Mouse (Mus musculus): ENCODE data around the gene Esd.
A peak's percentile ranks its signal among the peaks of the same experiment; 100 is the strongest.

Gene Esd

DNA sequence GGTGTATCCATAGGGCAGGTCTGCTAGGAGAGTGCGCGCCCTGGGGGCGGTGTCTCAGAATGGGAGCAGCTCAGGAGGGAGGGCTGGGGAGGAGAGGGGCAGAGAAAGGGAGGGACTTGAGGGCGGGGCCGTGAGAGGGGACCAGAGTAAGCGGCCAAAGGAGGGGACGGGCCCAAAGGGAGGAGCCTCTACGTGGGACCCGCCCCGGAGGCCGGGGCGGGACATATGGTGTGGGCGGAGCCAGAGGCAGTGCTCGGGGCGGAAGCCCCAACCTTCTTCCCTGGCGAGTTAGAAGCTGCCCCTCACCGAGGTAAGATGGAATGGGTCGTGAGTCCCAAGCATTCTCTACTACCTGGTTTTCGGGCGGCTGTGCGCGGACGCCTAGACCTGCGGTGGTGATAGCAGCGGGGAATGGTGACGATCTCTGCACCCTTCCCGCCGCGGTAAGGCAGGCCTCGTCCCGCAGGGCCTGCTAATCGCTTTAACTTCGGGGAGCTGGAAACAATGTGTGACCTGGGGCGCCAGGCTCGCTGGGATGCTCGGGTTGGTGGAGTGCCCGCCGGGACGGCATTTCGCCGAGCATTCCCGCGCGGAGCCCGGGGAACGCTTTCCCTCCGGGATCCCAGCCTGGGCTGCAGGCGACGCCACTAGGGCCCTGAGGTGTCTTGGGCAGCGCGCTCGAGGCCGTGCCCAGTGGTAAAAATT lies at the start of gene Esd:
Esd (plus strand) TSS at position 219 of the 705 bp plus-strand sequence.
- DNase-seq (ENCODE audit: low spot score in 2 of 2), result peak; percentile 93 to 94

GRCm38 (mm10) chr14:74684298-74684978 lies 47.7 kb upstream of the Esd start:
- DNase-seq (ENCODE audit: low spot score in 2 of 2), result no peak

DNA sequence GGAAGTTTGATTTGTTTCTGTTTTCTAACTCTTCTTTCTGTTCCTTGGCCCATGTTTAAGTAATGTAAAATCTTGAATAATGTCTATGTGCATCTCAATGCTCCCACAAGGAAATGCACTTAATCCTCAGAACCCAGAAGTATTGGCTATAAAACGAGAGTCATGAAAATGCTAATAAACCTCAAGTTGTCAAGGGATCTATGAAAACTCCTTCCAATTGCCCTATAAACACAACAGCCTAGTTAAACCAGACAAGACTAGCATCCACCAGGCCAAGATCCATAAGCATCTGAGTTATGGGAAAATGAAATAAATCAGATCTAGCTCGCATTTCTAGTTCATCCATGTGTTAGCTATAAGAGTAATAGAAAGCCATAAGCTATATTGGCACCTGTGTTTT lies 40.1 kb upstream of the Esd start:
- DNase-seq (ENCODE audit: low spot score in 2 of 2), result no peak

DNA sequence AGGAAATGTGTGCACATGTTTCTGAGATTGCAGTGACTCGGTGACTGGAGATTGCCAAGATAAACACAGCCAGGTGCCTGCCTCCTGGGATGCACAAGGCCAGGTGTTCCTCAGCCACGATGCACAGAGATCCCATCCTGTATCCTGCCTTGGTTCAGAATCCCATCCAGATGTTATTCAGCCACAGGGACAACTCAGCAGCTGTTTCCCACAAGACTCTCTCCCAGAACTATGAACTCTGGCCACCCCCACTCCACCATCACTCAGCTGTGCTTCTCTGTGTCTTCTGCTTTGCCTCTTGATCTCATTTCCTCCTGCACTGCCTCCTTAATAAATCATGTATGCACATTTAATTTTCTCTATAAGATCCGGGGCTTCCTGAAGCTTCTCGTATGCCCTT lies 35.3 kb upstream of the Esd start:
- DNase-seq (ENCODE audit: low spot score in 2 of 2), result no peak

GRCm38 (mm10) chr14:74697432-74697831 lies 34.7 kb upstream of the Esd start:
- no peak for DNase-seq (ENCODE audit: low spot score in 2 of 2)

- DNase-seq (ENCODE audit: low spot score in 2 of 2), result no peak
Measured at GRCm38 (mm10) chr14:74699241-74699640, 32.9 kb upstream of the Esd start.

DNA sequence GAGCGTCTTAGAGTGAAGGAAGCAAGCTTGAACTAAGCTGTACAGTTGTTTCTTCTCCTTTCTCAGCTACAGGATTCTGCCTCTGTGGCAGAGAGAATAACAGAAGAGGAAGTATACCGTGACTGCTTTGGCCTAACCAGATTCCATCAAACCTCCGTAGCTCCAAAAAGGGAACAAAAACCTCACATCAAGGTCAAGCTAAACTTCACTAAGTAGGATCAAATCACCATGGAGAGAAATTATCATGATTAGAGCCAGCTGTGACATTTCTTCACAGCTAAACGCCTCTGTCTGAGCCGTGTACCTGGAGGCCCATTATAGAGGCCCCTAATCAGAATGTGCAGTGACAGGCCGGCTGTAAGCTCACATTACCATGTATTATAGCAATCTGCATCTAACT lies 28.2 kb upstream of the Esd start:
- peak in 1 of 2 experiments; percentile 13 for DNase-seq (ENCODE audit: low spot score in 2 of 2)

DNA sequence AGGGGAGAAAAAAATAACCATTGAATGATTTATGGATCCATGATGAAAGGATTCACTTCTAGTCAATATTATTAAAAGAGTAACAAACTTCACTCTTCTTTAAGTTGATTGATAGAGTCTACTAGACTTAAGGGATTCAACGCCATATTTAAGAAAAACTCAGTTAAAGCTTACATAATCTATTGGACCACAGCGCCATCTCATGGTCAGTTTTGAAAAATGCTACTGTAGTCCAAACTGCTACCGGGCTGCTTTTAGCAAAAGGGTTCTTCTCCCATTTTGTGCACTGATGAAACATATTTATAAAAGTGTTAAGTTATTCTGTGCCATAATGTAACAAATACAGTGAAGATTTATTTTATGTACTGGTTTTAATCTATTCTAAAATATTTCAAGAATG lies 23.0 kb upstream of the Esd start:
- DNase-seq (ENCODE audit: low spot score in 2 of 2), result no peak

GRCm38 (mm10) chr14:74723541-74723940 lies 8.6 kb upstream of the Esd start:
- no peak for DNase-seq (ENCODE audit: low spot score in 2 of 2)

DNA sequence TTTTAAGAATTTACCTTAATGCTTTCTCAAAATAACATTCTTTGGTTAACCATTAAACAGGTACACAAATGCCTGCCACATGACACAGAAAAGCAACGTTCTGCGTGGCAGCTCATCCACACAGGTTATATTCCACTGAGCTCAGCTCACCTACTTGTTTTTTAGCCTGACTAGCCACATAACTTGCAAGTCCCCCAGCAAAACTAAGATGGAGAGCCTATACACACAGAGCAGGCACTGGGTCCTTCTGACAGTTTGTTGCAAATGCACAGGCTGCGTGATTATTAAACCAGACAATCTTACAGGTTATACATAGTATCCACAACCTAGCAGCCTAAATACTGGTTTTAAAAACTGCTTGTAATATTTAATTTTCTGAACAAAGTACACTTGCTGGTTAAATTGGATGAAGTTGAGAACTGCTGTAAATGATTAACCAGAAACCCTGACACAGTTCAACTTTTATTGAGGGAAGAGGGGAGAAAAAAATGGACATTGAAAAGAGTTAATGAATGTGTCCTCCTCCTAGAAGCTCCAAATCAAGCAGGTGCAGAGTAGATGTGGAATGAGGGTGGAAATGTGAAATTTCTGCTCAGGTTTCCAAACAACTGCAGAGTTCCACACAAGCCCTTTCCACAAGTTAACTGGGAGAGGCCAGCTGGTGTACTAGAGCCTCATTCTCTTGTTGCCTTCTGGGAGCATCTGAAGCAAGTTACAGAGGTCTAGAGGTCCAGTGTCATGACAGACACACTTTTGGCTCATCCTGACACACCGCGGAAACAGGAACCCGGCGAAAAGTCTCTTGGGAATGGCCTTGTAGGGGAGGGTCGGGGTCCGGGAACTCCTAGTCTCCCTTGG lies 647 bp upstream of the Esd start:
- DNase-seq (ENCODE audit: low spot score in 2 of 2), result no peak

GRCm38 (mm10) chr14:74733397-74733796 lies 1.3 kb downstream of the Esd start:
- DNase-seq (ENCODE audit: low spot score in 2 of 2), result no peak

- DNase-seq (ENCODE audit: low spot score in 2 of 2), result no peak
Measured at GRCm38 (mm10) chr14:74735471-74735870, 3.4 kb downstream of the Esd start.

- DNase-seq (ENCODE audit: low spot score in 2 of 2), result no peak
Measured at GRCm38 (mm10) chr14:74736850-74737249, 4.8 kb downstream of the Esd start.

DNA sequence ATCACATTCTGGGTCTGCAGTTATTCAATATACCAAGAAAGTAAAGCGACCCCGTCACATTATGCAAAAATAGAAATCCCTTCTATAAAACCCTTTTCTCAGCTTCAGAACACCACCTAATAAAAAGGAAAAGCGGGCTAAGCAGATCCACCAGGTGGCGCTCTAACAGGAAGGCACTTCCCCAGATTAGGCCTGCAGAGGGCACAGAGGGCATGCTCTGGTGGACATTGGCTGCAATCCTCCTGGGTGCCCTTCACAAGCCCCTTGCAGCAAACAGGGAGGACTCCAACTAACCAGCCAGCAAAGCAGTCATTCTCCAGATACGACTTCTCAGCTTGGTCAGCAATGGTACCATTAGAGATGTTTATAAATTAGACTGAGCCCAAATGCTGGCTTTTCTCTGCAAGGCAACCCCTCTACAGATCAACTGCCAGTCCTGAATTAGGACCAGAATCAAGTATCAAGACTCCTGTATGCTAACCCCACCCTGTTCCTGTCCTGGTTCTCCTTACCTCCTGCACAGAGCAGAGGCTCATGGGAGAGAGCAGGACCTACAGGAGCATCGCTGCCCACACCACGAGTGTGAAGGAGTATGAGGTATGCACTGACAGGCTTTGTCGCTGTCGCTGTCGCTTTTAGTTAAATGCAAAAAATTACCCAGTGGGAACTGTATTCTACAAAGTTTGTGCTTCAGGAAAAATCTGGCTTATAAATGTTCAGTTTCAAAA lies 32.3 kb downstream of the Esd start:
- peak; percentile 35 to 69 for DNase-seq (ENCODE audit: low spot score in 2 of 2)

- DNase-seq (ENCODE audit: low spot score in 2 of 2), result no peak
Measured at GRCm38 (mm10) chr14:74767892-74768291, 35.8 kb downstream of the Esd start.

GRCm38 (mm10) chr14:74774046-74774619 lies 42.0 kb downstream of the Esd start:
- DNase-seq (ENCODE audit: low spot score in 2 of 2), result no peak

- peak in 1 of 2 experiments; percentile 13 for DNase-seq (ENCODE audit: low spot score in 2 of 2)
Measured at GRCm38 (mm10) chr14:74784243-74784934, 52.3 kb downstream of the Esd start.

DNA sequence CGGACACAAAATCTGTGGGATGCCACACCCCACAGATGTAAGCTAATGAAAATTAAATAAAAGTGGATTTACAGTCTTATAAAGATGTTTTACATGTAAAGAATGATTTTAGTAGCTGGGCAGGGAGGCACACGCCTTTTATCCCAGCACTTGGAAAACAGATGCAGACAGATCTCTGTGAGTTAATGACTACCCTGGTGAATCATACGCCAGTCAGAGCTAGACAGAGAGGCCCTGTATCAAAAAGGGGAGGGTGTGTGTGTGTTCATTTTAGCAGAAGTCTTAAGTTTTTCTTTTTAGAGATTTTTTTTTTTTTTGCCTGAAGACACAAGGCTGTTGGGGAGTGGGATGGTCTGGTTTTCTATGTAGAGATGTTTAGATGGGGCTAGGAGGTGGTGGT lies 55.6 kb downstream of the Esd start:
- no peak for DNase-seq (ENCODE audit: low spot score in 2 of 2)

DNA sequence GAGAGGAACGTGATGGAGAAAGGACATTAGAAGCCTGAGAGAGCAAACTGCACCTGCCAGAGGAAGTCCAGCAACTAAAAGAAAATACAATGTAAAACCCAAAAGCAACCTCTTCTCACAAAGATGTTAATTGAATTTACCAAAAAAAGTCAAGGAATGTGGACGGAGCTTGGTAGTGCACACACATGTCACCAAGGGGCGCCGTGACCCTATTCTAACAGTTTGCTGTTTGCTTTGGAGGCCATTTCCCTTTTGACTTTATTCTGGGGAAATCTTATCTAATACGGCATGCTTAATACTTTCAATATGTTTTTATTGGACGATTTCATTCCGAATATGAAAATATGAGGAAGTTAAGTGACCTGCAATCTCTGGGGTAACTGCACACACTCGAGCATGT lies 56.7 kb downstream of the Esd start:
- DNase-seq (ENCODE audit: low spot score in 2 of 2), result peak in 1 of 2 experiments; percentile 12

DNA sequence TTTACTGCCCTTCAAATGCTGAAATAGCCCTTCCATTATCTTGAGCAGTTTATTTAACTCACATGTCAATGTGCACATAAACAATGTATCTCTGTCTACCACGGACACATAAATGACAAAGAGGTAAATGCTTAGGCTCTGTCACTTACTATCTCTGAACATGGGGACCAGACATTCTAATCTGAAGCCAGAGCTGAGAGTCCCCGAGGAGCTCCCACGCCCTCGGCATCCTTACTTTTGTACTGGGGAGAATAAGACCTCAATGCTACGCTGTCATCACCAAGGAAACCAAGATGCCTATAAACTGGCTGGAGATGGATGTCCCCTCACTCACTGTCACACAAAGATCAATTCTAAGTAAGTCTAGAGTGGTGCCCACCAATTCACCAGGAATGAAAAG lies 58.4 kb downstream of the Esd start:
- DNase-seq (ENCODE audit: low spot score in 2 of 2), result no peak

DNA sequence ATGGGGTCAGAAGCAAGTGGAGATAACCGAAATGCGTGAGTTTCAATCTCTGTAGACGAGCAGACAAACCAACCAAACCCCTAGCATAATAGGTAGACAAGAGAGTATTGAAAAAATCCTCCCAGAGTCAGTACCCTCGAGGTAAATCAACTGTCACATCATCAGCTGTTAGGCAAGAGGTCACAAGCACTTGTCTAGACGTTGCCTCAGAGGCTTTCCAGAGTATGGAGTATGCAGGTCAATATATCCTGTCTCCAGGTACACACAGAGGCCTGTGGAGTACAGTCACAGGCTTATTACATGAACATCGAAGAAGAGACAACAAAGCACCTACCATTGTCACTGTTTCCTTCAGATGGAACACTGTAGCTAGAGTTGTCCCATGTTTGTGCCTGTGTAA lies 60.7 kb downstream of the Esd start:
- no peak for DNase-seq (ENCODE audit: low spot score in 2 of 2)

Measured in heart, adult 9 months (tissue).